Comparison of ENCODE assay signal across 8 mouse cellular contexts in genomic region chr10:80262169-80262568, GRCm38 (mm10). TPM values are rescaled to one million over a fixed set of nuclear protein-coding genes. Genes with fewer than 3 reads are reported as not detected.
A peak's percentile ranks its signal among the peaks of the same experiment; 100 is the strongest.
DNase-seq lines count a peak whose midpoint lies in the region; ATAC-seq and TF ChIP-seq lines count a peak whose summit lies in the region.

No protein-coding gene starts in this region.

- DNase-seq in gastrocnemius, adult 2 months, result no peak
- DNase-seq in gastrocnemius, adult 18-20 months (ENCODE audit: low spot score), result no peak
- no peak for DNase-seq in midbrain, embryonic 14.5 days
- no peak for DNase-seq in limb, embryonic 10.5 days (ENCODE audit: low spot score)
- DNase-seq in thymus, postnatal 14 days, result no peak
- no peak for DNase-seq in right cerebral cortex, postnatal 10 days (ENCODE audit: low spot score in 2 of 2)
- no peak for DNase-seq in adrenal gland, postnatal 25 days

- intact Hi-C loops in gastrocnemius, adult 2 months (cut with DNase I), result loop anchor here (5.0 kb wide), 1 partner anchor 415 kb away; the partner anchor contains the start of gene Mknk2

- H3K4me3 ChIP-seq in gastrocnemius, adult 2 months, result peak overlapping the region; percentile 87
- no peak overlapping the region for H3K4me3 ChIP-seq in midbrain, embryonic 15.5 days
- no peak overlapping the region for H3K4me3 ChIP-seq in midbrain, embryonic 14.5 days (replicated peaks; ENCODE audit: low read depth, low read length)
- H3K4me3 ChIP-seq in limb, embryonic 10.5 days, result peak overlapping the region; percentile 59

- no peak for TF ChIP-seq CTCF in gastrocnemius, adult 2 months (IDR thresholded peaks at IDR 0.05)

- WGBS in midbrain, embryonic 15.5 days, result 73% methylated on average over 12 of the region's 12 CpGs
- 71% methylated on average over 12 of the region's 12 CpGs for WGBS in midbrain, embryonic 14.5 days
- whole genome bisulfite sequencing in limb, embryonic 10.5 days, result 78% methylated on average over 12 of the region's 12 CpGs

- H3K27me3 ChIP-seq in midbrain, embryonic 15.5 days (replicated peaks), result no peaks in the 10 kb centered on the region
- H3K27me3 ChIP-seq in midbrain, embryonic 14.5 days (ENCODE audit: control insufficient read depth, insufficient read depth, low read length), result no peaks in the 10 kb centered on the region
- no peaks in the 10 kb centered on the region for H3K27me3 ChIP-seq in limb, embryonic 10.5 days (ENCODE audit: low read depth, poor library complexity, severe bottlenecking)

- H3K27ac ChIP-seq in gastrocnemius, adult 2 months, result peak overlapping the region; percentile 97
- H3K27ac ChIP-seq in midbrain, embryonic 15.5 days, result peak overlapping the region; percentile 86; the same call in 1 of the 2 replicates
- no peak overlapping the region for H3K27ac ChIP-seq in midbrain, embryonic 14.5 days (replicated peaks; ENCODE audit: low read depth, low read length)
- H3K27ac ChIP-seq in limb, embryonic 10.5 days, result peak overlapping the region; percentile 89; the same call in 1 of the 2 replicates

- 0 out of 2 replicates have a peak, but pooled peaks cover 5% of the 10 kb centered on the region for H3K36me3 ChIP-seq in midbrain, embryonic 15.5 days (replicated peaks)
- H3K36me3 ChIP-seq in midbrain, embryonic 14.5 days (ENCODE audit: control insufficient read depth, insufficient read depth, low read length), result peaks cover 16% of the 10 kb centered on the region
- peaks cover 29% of the 10 kb centered on the region for H3K36me3 ChIP-seq in limb, embryonic 10.5 days

- peak overlapping the region; percentile 86 for H3K4me2 ChIP-seq in midbrain, embryonic 15.5 days
- H3K4me2 ChIP-seq in midbrain, embryonic 14.5 days (ENCODE audit: low read length), result no peak overlapping the region; the same call in 1 of the 2 replicates

- ATAC-seq in midbrain, embryonic 15.5 days (replicated peaks), result no peak
- ATAC-seq in midbrain, embryonic 14.5 days (ENCODE audit: low FRiP score, low TSS enrichment), result no peak

- H3K9ac ChIP-seq in midbrain, embryonic 15.5 days, result no peak overlapping the region
- H3K9ac ChIP-seq in midbrain, embryonic 14.5 days (replicated peaks; ENCODE audit: low read length), result no peak overlapping the region

- H3K9me3 ChIP-seq in midbrain, embryonic 15.5 days, result no peaks in the 10 kb centered on the region
- H3K9me3 ChIP-seq in midbrain, embryonic 14.5 days (ENCODE audit: control insufficient read depth, low read length), result no peaks in the 10 kb centered on the region
- H3K9me3 ChIP-seq in limb, embryonic 10.5 days (replicated peaks), result no peaks in the 10 kb centered on the region

- peaks cover 56% of the 10 kb centered on the region for H3K4me1 ChIP-seq in midbrain, embryonic 15.5 days
- peaks cover 39% of the 10 kb centered on the region for H3K4me1 ChIP-seq in midbrain, embryonic 14.5 days (ENCODE audit: control insufficient read depth, insufficient read depth, low read length)
- H3K4me1 ChIP-seq in limb, embryonic 10.5 days, result peaks cover 59% of the 10 kb centered on the region

RNA-seq across cellular contexts. Expression of gene Dazap1, which starts 0.9 kb away (rescaled TPM):
- 10 to 100 TPM; 34.2 to 38.4 TPM for total RNA-seq in gastrocnemius, adult 2 months (2021)
- total RNA-seq in gastrocnemius, adult 18-20 months (2021), result 10 to 100 TPM; 34.2 to 38.8 TPM
- polyA plus RNA-seq in midbrain, embryonic 15.5 days (2015; fragmentation: Nextera tagmentation; extraction: Ambion mirVana), result 60.5 and 60.8 TPM in 2 replicates
- 42.5 and 49.3 TPM in 2 replicates for polyA plus RNA-seq in midbrain, embryonic 14.5 days (2014; fragmentation: Nextera tagmentation; extraction: Ambion mirVana)
- polyA plus RNA-seq in limb, embryonic 10.5 days (2016; fragmentation: Nextera tagmentation; extraction: Ambion mirVana), result 61.2 and 66.2 TPM in 2 replicates
- total RNA-seq in adrenal gland, postnatal 25 days (2021), result 111 and 117 TPM in 2 replicates

RNA-seq across cellular contexts. Expression of gene Gamt, which starts 1.4 kb away (rescaled TPM):
- 10 to 100 TPM; 14.0 to 28.5 TPM for total RNA-seq in gastrocnemius, adult 2 months (2021)
- 10 to 100 TPM; 27.4 to 28.7 TPM for total RNA-seq in gastrocnemius, adult 18-20 months (2021)
- polyA plus RNA-seq in midbrain, embryonic 15.5 days (2015; fragmentation: Nextera tagmentation; extraction: Ambion mirVana), result 16.8 and 18.9 TPM in 2 replicates
- polyA plus RNA-seq in midbrain, embryonic 14.5 days (2014; fragmentation: Nextera tagmentation; extraction: Ambion mirVana), result 15.1 and 16.7 TPM in 2 replicates
- 14.4 and 18.4 TPM in 2 replicates for polyA plus RNA-seq in limb, embryonic 10.5 days (2016; fragmentation: Nextera tagmentation; extraction: Ambion mirVana)
- total RNA-seq in adrenal gland, postnatal 25 days (2021), result 326 and 398 TPM in 2 replicates

RNA-seq across cellular contexts. Expression of gene Ndufs7, which starts 13.2 kb away (rescaled TPM):
- total RNA-seq in gastrocnemius, adult 2 months (2021), result 100 to 1,000 TPM; 496 to 663 TPM
- total RNA-seq in gastrocnemius, adult 18-20 months (2021), result 100 to 1,000 TPM; 578 to 613 TPM
- polyA plus RNA-seq in midbrain, embryonic 15.5 days (2015; fragmentation: Nextera tagmentation; extraction: Ambion mirVana), result 290 and 305 TPM in 2 replicates
- polyA plus RNA-seq in midbrain, embryonic 14.5 days (2014; fragmentation: Nextera tagmentation; extraction: Ambion mirVana), result 274 and 323 TPM in 2 replicates
- 311 and 345 TPM in 2 replicates for polyA plus RNA-seq in limb, embryonic 10.5 days (2016; fragmentation: Nextera tagmentation; extraction: Ambion mirVana)
- total RNA-seq in adrenal gland, postnatal 25 days (2021), result 238 and 243 TPM in 2 replicates

RNA-seq across cellular contexts. Expression of gene Rps15, which starts 30.1 kb away (rescaled TPM):
- total RNA-seq in gastrocnemius, adult 2 months (2021), result 100 to 1,000 TPM; 634 to 773 TPM
- total RNA-seq in gastrocnemius, adult 18-20 months (2021), result 100 to 1,000 TPM; 703 to 778 TPM
- 516 and 528 TPM in 2 replicates for polyA plus RNA-seq in midbrain, embryonic 15.5 days (2015; fragmentation: Nextera tagmentation; extraction: Ambion mirVana)
- 622 and 707 TPM in 2 replicates for polyA plus RNA-seq in midbrain, embryonic 14.5 days (2014; fragmentation: Nextera tagmentation; extraction: Ambion mirVana)
- polyA plus RNA-seq in limb, embryonic 10.5 days (2016; fragmentation: Nextera tagmentation; extraction: Ambion mirVana), result 1,092 and 1,255 TPM in 2 replicates
- total RNA-seq in adrenal gland, postnatal 25 days (2021), result 1,145 and 1,195 TPM in 2 replicates

RNA-seq across cellular contexts. Expression of gene Apc2, which starts 33.6 kb away (rescaled TPM):
- total RNA-seq in gastrocnemius, adult 2 months (2021), result under 1 TPM; 0.20 to 0.77 TPM
- total RNA-seq in gastrocnemius, adult 18-20 months (2021), result under 1 TPM; 0.18 to 0.31 TPM
- polyA plus RNA-seq in midbrain, embryonic 15.5 days (2015; fragmentation: Nextera tagmentation; extraction: Ambion mirVana), result 223 and 247 TPM in 2 replicates
- polyA plus RNA-seq in midbrain, embryonic 14.5 days (2014; fragmentation: Nextera tagmentation; extraction: Ambion mirVana), result 241 and 259 TPM in 2 replicates
- 0.90 and 2.9 TPM in 2 replicates for polyA plus RNA-seq in limb, embryonic 10.5 days (2016; fragmentation: Nextera tagmentation; extraction: Ambion mirVana)
- total RNA-seq in adrenal gland, postnatal 25 days (2021), result 1.4 and 3.2 TPM in 2 replicates

Comparison
In these comparisons a context has a peak if more than half of its experiments do, and no peak if none do; other contexts are left out.
1. H3K4me3 ChIP-seq: peak in gastrocnemius, adult 2 months (single experiment) and limb, embryonic 10.5 days (single experiment); none in midbrain, embryonic 15.5 days (single experiment) and midbrain, embryonic 14.5 days (single experiment).
2. RNA of gene Gamt, which starts 1.4 kb away (total RNA-seq): 326 to 398 TPM in adrenal gland, postnatal 25 days; 27.4 to 28.7 TPM in gastrocnemius, adult 18-20 months and 14.0 to 28.5 TPM in gastrocnemius, adult 2 months; every median in the first group is over 10 times any median in the second.